Mouse (Mus musculus): ENCODE measurements around the gene Dmrta2. TPM values are rescaled to one million over a fixed set of nuclear protein-coding genes. Genes with fewer than 3 reads are reported as not detected.

The Dmrta2 gene
- total RNA-seq, 1 experiment from 2014 or later: 0.30 TPM

DNA sequence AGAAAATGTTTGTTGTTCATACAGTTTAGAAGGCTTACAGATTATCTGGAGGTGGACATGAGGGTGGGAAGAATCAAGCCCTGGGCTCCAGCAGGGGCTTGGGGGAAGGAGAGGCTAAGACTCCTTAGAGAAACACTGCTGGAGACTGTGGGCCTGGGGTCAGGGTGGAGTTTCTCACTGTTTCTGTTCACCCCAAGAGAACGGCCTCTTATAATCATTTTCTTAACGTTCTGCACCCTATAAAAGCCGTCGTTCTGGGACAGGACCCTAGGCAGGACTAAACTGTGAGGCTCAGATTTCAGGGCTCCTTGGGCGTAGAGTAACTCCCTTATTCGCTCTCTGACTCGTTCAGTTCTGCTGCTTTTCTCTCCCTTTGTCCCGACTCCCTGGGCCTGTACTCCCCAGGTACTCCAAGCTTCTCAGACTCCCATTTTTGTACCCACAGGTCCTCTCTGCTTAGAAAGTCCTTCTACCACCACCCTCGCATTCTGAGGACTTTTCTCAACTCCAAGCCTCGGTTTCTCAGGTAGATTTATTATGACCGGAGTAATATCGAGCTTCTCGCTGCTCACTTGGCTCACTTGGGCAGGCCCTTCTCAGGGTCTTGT is 9.0 kb downstream of the Dmrta2 start:
- ATAC-seq (replicated peaks in 1 of 2; ENCODE audit: insufficient read depth in 1 of 2, low FRiP score in 2 of 2, low TSS enrichment in 1 of 2, low read depth in 1 of 2, poor library complexity in 2 of 2, severe bottlenecking in 2 of 2): no peak

DNA sequence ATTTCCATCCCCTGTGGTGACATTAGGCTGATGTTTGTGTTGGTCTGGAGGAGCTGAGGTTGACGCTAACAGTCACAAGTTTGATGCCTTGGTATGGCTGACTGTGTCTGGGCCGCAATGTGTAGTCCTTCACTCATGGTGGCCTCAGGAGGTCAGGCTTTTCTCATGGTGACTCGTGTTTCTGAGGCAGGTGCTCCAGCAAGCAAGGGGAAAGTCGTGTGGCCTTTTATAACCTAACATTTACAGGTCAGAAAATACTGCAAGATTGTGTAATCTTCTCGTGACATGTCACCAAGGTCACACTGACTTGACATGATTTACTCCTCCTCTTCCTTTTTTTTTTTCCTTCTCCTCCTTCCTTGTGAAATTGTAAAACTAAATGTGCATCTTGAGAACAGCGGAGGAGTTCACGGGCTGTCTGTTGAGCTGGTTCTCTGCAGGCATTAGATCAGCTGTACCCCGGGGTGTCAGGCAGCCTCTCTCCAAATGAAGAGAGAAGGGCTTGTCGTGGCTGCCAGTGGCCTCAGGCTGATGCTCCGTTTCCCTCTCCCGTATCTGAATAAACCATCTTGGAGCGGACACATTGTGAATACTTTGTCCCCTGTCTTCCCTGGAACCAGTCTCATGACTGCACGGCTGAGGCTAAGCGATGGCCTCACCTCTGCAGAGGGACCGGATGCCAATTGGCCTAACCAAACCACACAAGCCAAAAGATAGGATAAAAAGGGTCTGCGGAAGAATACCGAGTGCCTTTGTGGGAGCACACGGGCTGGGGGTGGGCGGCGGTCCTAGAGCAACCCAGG is 9.9 kb downstream of the Dmrta2 start:
- peak; percentile 25 to 41; a peak in 3 of 4 replicates for ATAC-seq (replicated peaks in 1 of 2; ENCODE audit: insufficient read depth in 1 of 2, low FRiP score in 2 of 2, low TSS enrichment in 1 of 2, low read depth in 1 of 2, poor library complexity in 2 of 2, severe bottlenecking in 2 of 2)

DNA sequence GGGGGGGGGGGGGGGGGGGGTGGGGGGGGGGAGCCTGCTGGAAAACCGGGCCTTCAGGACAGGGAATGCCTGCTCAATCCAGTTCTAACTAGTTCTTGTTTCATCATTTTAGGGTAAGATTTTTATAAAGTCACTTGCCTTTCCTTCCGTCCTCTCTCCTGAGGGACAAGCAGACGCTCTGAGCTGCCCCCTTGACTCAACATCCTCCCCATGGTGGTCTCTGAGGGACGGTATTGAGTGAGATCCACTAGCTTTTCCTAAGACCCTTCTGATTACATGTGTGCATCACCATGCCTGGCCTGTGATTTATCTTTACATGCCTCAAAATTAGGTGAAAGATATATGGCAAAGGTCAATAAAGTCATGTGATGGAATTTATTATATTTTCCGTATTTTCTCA is 10.6 kb downstream of the Dmrta2 start:
- no peak for ATAC-seq (replicated peaks in 1 of 2; ENCODE audit: insufficient read depth in 1 of 2, low FRiP score in 2 of 2, low TSS enrichment in 1 of 2, low read depth in 1 of 2, poor library complexity in 2 of 2, severe bottlenecking in 2 of 2)

DNA sequence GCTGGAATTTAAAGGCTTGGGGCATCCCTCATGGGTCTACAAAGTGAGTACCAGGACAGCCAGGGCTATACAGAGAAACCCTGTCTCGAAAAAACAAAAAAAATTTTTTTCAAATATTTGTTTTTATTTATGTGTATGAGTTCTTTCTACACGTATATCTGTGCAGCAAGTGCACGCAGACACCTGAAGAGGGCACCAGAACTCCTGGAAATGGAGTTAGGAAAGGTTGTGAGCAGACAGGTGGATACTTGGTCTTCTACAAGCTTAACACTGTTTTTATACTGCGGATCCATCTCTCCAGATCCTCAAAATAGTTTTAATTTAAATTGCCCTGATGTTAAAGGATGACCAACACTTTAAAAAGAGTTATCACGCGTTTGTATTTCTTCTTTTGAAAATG is 11.4 kb downstream of the Dmrta2 start:
- ATAC-seq (replicated peaks in 1 of 2; ENCODE audit: insufficient read depth in 1 of 2, low FRiP score in 2 of 2, low TSS enrichment in 1 of 2, low read depth in 1 of 2, poor library complexity in 2 of 2, severe bottlenecking in 2 of 2): no peak

GRCm38 (mm10) chr4:110006044-110006443 is 28.2 kb downstream of the Dmrta2 start:
- no peak for ATAC-seq (replicated peaks in 1 of 2; ENCODE audit: insufficient read depth in 1 of 2, low FRiP score in 2 of 2, low TSS enrichment in 1 of 2, low read depth in 1 of 2, poor library complexity in 2 of 2, severe bottlenecking in 2 of 2)

DNA sequence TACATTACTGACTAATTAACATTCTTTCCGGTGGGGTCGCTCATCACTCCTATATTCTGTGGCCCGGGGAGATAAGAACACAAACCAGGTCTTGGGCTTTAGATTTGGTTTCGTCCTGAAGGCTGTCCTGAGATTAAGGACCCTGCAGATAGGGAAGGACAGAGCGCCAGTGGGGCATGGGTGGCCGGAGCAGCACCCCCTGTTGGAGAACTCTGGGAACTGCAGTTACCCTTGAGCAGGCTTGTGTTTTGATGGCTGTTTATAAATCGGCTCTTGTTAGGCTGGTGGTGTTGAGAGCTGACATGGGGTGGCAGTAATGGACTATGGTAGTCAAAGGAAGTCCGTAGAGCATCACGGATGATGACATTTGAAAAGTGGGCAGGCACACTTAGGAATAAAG is 41.3 kb downstream of the Dmrta2 start:
- no peak for ATAC-seq (replicated peaks in 1 of 2; ENCODE audit: insufficient read depth in 1 of 2, low FRiP score in 2 of 2, low TSS enrichment in 1 of 2, low read depth in 1 of 2, poor library complexity in 2 of 2, severe bottlenecking in 2 of 2)

- ATAC-seq (replicated peaks in 1 of 2; ENCODE audit: insufficient read depth in 1 of 2, low FRiP score in 2 of 2, low TSS enrichment in 1 of 2, low read depth in 1 of 2, poor library complexity in 2 of 2, severe bottlenecking in 2 of 2): peak; percentile 76 to 83
Observed at GRCm38 (mm10) chr4:110020255-110020654, 42.4 kb downstream of the Dmrta2 start.

DNA sequence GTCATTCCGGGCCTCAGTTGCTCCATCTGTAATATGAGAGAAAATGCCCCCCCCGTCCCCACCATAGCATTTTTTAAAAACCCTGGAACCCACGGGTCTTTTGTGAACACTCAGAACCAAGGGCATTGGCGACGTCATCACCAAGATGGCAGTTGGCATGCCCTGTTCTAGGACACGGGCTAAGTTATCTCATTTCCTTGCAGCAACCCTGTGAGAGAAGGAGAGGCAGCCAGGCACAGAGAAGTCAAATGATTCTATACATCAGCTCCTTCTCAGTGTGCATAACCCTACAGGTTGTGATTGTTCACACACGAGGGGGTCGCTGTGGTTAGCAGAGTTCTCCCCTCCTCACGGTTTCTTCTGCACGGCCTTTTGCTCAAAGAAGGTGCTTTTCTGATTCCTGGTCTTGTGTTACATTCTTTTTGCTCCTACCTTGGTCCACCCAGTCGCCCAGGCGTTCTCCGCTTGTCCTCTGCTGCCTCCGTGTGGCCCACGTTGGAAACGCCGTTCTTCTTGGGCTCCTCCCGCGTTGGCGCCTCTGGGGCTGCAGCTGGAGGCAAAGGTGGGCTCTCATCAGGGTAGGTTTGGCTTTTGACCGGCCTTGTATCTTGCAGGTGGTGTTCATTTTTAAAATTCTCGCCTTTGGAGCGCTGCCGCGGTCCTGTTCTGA is 44.2 kb downstream of the Dmrta2 start:
- ATAC-seq (replicated peaks in 1 of 2; ENCODE audit: insufficient read depth in 1 of 2, low FRiP score in 2 of 2, low TSS enrichment in 1 of 2, low read depth in 1 of 2, poor library complexity in 2 of 2, severe bottlenecking in 2 of 2): peak; percentile 78 to 93

GRCm38 (mm10) chr4:110028461-110029188 is 50.8 kb downstream of the Dmrta2 start:
- ATAC-seq (replicated peaks in 1 of 2; ENCODE audit: insufficient read depth in 1 of 2, low FRiP score in 2 of 2, low TSS enrichment in 1 of 2, low read depth in 1 of 2, poor library complexity in 2 of 2, severe bottlenecking in 2 of 2): peak; percentile 44 to 47; a peak in 1 of 4 replicates

- ATAC-seq (replicated peaks in 1 of 2; ENCODE audit: insufficient read depth in 1 of 2, low FRiP score in 2 of 2, low TSS enrichment in 1 of 2, low read depth in 1 of 2, poor library complexity in 2 of 2, severe bottlenecking in 2 of 2): no peak
Observed at GRCm38 (mm10) chr4:110029446-110029845, 51.6 kb downstream of the Dmrta2 start.

Measured in hematopoietic stem cell, adult 5-6 weeks (primary cell).